Comparison of ENCODE assay signal across 18 mouse cellular contexts in genomic region chr19:18582887-18583286, GRCm38 (mm10).
"Had no signal": no experiment of that assay in that cellular context is flagged by ENCODE, and none has a peak within 500 bp of the region (broad histone marks: within the 10 kb centered on the region; RNA-seq: fewer than 3 reads in every experiment).

No protein-coding gene starts in this region.

- H3K4me3 ChIP-seq: intestine, embryonic 15.5 days; layer of hippocampus, adult 2 months; limb, embryonic 13.5 days; liver, embryonic 13.5 days; midbrain, embryonic 13.5 days; myocyte; neural tube, embryonic 12.5 days had no signal

- H3K36me3 ChIP-seq: intestine, embryonic 15.5 days; midbrain, embryonic 13.5 days; neural tube, embryonic 12.5 days had no signal

- ATAC-seq: intestine, embryonic 15.5 days; midbrain, embryonic 13.5 days had no signal

- H3K4me1 ChIP-seq: liver, embryonic 13.5 days had no signal

- H3K27me3 ChIP-seq: intestine, embryonic 15.5 days; limb, embryonic 13.5 days; liver, embryonic 13.5 days; midbrain, embryonic 13.5 days; neural tube, embryonic 12.5 days had no signal

- H3K9me3 ChIP-seq: intestine, embryonic 15.5 days; limb, embryonic 13.5 days; liver, embryonic 13.5 days; midbrain, embryonic 13.5 days; neural tube, embryonic 12.5 days had no signal

- H3K4me2 ChIP-seq: intestine, embryonic 15.5 days; limb, embryonic 13.5 days; liver, embryonic 13.5 days; lung, embryonic 14.5 days; midbrain, embryonic 13.5 days; neural tube, embryonic 12.5 days had no signal

- H3K9ac ChIP-seq: intestine, embryonic 15.5 days; limb, embryonic 13.5 days; liver, embryonic 13.5 days; lung, embryonic 14.5 days; midbrain, embryonic 13.5 days; neural tube, embryonic 12.5 days had no signal

- DNase-seq: kidney, adult 18-20 months; kidney, postnatal 10 days; kidney, postnatal 4 days; left cerebral cortex, postnatal 4 days; liver, embryonic 13.5 days; lung, embryonic 14.5 days; lung, postnatal 10 days; lung, postnatal 4 days; retina, postnatal 1 day; right cerebral cortex, postnatal 4 days; spleen, adult 18-20 months; thymus, postnatal 36 days had no signal

- H3K27ac ChIP-seq: intestine, embryonic 15.5 days; layer of hippocampus, adult 2 months; limb, embryonic 13.5 days; liver, embryonic 13.5 days; midbrain, embryonic 13.5 days; neural tube, embryonic 12.5 days had no signal
